8 mouse cellular contexts compared by ENCODE assay signal in the genomic region with DNA sequence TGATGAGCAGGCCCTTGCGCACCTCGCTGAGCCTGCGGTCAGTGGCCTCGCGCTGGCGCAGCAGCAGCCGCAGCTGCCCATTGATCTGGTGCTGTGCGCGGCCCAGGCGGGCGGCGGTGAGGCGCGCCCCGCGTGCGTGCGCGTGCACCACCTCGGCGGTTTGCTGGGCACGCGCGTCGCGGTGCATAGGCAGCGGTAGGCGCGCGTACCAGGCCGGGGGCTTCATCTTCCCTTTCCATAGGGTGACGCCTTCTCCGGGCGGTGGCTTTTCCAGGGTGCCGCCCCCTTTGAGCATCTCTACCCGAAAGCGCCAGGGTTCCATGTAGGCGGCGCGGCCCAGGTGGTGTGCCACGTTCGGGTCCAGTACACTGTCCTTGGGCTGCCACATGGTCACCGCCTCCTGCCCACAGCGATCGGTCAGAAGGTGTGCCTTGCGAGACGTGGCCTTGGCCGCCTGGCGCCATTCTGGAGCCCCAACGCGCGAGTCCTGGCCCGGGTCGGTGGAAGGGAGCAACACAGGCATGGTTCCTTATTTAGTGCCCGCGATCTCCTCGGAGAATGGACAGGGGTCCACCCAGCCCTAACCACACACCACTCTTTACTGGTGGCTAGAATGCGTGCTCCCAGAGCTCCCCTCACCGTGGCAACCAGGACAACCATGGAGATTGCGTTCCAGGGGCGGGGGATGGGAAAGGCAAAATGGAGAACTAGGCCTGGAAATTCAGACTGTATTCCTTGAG. TPM values are rescaled to one million over a fixed set of nuclear protein-coding genes. Genes with fewer than 3 reads are reported as not detected.
A peak's percentile ranks its signal among the peaks of the same experiment; 100 is the strongest.
DNase-seq lines count a peak whose midpoint lies in the region; ATAC-seq lines count a peak whose summit lies in the region.

Ccdc105 (minus strand) TSS at position 614 of the 740 bp plus-strand sequence.

- H3K9me3 ChIP-seq in embryonic facial prominence, embryonic 13.5 days, result no peaks in the 10 kb centered on the region
- no peaks in the 10 kb centered on the region for H3K9me3 ChIP-seq in heart, embryonic 15.5 days (replicated peaks)
- no peaks in the 10 kb centered on the region for H3K9me3 ChIP-seq in lung, embryonic 15.5 days

- ATAC-seq in embryonic facial prominence, embryonic 13.5 days (ENCODE audit: insufficient number of reproducible peaks, insufficient read depth, low FRiP score, low TSS enrichment, low read depth), result peak; percentile 89
- ATAC-seq in heart, embryonic 15.5 days (replicated peaks; ENCODE audit: insufficient number of reproducible peaks, insufficient read depth, low FRiP score, low read depth), result peak; percentile 80
- peak; percentile 86 for ATAC-seq in lung, embryonic 15.5 days (ENCODE audit: borderline replicate concordance, extremely low read depth, low FRiP score, low TSS enrichment)

- peak; percentile 15 to 42 for DNase-seq in urinary bladder, adult 18-20 months (ENCODE audit: low spot score in 2 of 2)
- DNase-seq in urinary bladder, postnatal 10 days (ENCODE audit: low spot score), result no peak
- DNase-seq in layer of hippocampus, adult 9-11 months, result peak; percentile 80
- peak; percentile 86 for DNase-seq in right cerebral cortex, adult 18-20 months
- no peak for DNase-seq in spleen, postnatal 14 days (ENCODE audit: low spot score in 2 of 2)

- H3K4me1 ChIP-seq in embryonic facial prominence, embryonic 13.5 days, result peaks cover 11% of the 10 kb centered on the region
- H3K4me1 ChIP-seq in heart, embryonic 15.5 days (replicated peaks), result peaks cover 9% of the 10 kb centered on the region
- H3K4me1 ChIP-seq in lung, embryonic 15.5 days, result peaks cover 12% of the 10 kb centered on the region

- peak within 1 kb of the TSS; percentile 62 for H3K27ac ChIP-seq in embryonic facial prominence, embryonic 13.5 days
- peak within 1 kb of the TSS; percentile 24; the same call in 1 of the 2 replicates for H3K27ac ChIP-seq in heart, embryonic 15.5 days
- peak within 1 kb of the TSS; percentile 49 for H3K27ac ChIP-seq in lung, embryonic 15.5 days

- 2% methylated on average over 61 of the region's 61 CpGs for WGBS in embryonic facial prominence, embryonic 13.5 days
- 2% methylated on average over 51 of the region's 61 CpGs for WGBS in heart, embryonic 15.5 days
- WGBS in lung, embryonic 15.5 days, result under 1% methylated on average over 61 of the region's 61 CpGs

- H3K9ac ChIP-seq in embryonic facial prominence, embryonic 13.5 days, result peak within 1 kb of the TSS; percentile 81
- peak within 1 kb of the TSS; percentile 59 for H3K9ac ChIP-seq in heart, embryonic 15.5 days
- H3K9ac ChIP-seq in lung, embryonic 15.5 days, result peak within 1 kb of the TSS; percentile 38

- H3K4me2 ChIP-seq in embryonic facial prominence, embryonic 13.5 days, result peak within 1 kb of the TSS; percentile 79
- H3K4me2 ChIP-seq in heart, embryonic 15.5 days, result peak within 1 kb of the TSS; percentile 80
- H3K4me2 ChIP-seq in lung, embryonic 15.5 days, result peak within 1 kb of the TSS; percentile 86

- H3K4me3 ChIP-seq in embryonic facial prominence, embryonic 13.5 days, result peak within 1 kb of the TSS; percentile 62
- H3K4me3 ChIP-seq in heart, embryonic 15.5 days, result peak within 1 kb of the TSS; percentile 62
- peak within 1 kb of the TSS; percentile 57 for H3K4me3 ChIP-seq in lung, embryonic 15.5 days

- H3K36me3 ChIP-seq in embryonic facial prominence, embryonic 13.5 days, result no peaks in the 10 kb centered on the region
- no peaks in the 10 kb centered on the region for H3K36me3 ChIP-seq in heart, embryonic 15.5 days
- H3K36me3 ChIP-seq in lung, embryonic 15.5 days, result no peaks in the 10 kb centered on the region

- H3K27me3 ChIP-seq in embryonic facial prominence, embryonic 13.5 days, result no peaks in the 10 kb centered on the region
- peaks cover 32% of the 10 kb centered on the region for H3K27me3 ChIP-seq in heart, embryonic 15.5 days
- no peaks in the 10 kb centered on the region; the same call in 1 of the 2 replicates for H3K27me3 ChIP-seq in lung, embryonic 15.5 days

RNA-seq across cellular contexts. Expression of gene Ccdc105, which starts in this region (rescaled TPM):
- 0.17 and 0.20 TPM in 2 replicates for polyA plus RNA-seq in embryonic facial prominence, embryonic 13.5 days (2015; fragmentation: Nextera tagmentation; extraction: Ambion mirVana)
- polyA plus RNA-seq in heart, embryonic 15.5 days (2015; fragmentation: Nextera tagmentation; extraction: Ambion mirVana), result not detected in 2 replicates
- 0.09 TPM in 1 of 2 replicates, not detected in the other for polyA plus RNA-seq in lung, embryonic 15.5 days (2015; fragmentation: Nextera tagmentation; extraction: Ambion mirVana)

Comparison
In these comparisons a context has a peak if more than half of its experiments do, and no peak if none do; other contexts are left out.
1. DNase-seq: peak in urinary bladder, adult 18-20 months (2 of 2), layer of hippocampus, adult 9-11 months (single experiment) and right cerebral cortex, adult 18-20 months (single experiment); none in urinary bladder, postnatal 10 days (single experiment) and spleen, postnatal 14 days (0 of 2).
2. Peak in ATAC-seq, H3K4me3 ChIP-seq, H3K27ac ChIP-seq, H3K9ac ChIP-seq and H3K4me2 ChIP-seq in embryonic facial prominence, embryonic 13.5 days; RNA of the gene not detected or under 1 TPM.
3. Peak in ATAC-seq, H3K4me3 ChIP-seq, H3K27ac ChIP-seq, H3K9ac ChIP-seq and H3K4me2 ChIP-seq in heart, embryonic 15.5 days; RNA of the gene not detected or under 1 TPM.
4. Peak in ATAC-seq, H3K4me3 ChIP-seq, H3K27ac ChIP-seq, H3K9ac ChIP-seq and H3K4me2 ChIP-seq in lung, embryonic 15.5 days; RNA of the gene not detected or under 1 TPM.
5. Peak in every context shown above with its lines, with median percentiles within 50 percentile points of each other: ATAC-seq, H3K27ac ChIP-seq, H3K4me2 ChIP-seq, H3K4me3 ChIP-seq and H3K9ac ChIP-seq.